Mouse (Mus musculus): ENCODE results near the gene Nnmt.

GRCm38 (mm10) chr9:48549056-48549455 lies 55.9 kb downstream of the Nnmt start:
- TF ChIP-seq CTCF (IDR thresholded peaks at IDR 0.05; ENCODE audit: low read depth) (no peak), EP300 (IDR thresholded peaks at IDR 0.05; ENCODE audit: low read depth) (no peak)

Data from liver, postnatal 0 days (tissue).